Mouse (Mus musculus) lung, embryonic 14.5 days (tissue): ENCODE measurements around the gene Cmip. TPM values are rescaled to one million over a fixed set of nuclear protein-coding genes. Genes with fewer than 3 reads are reported as not detected.

ENCODE experiments used
- ATAC-seq: fragments of 200-750 bp; cut with Nextera tagmentation; 2 replicates; pipeline ENCODE4 v1.8.0; 2017; ENCODE audit warnings: mild to moderate bottlenecking, moderate TSS enrichment, moderate library complexity; ENCODE audit not compliant: insufficient read depth
- DNase-seq: peaks from one replicate; pipeline ENCODE4 v3.0.0-alpha.2; 2015
- H3K27ac ChIP-seq: fragments of 300-500 bp; sonication (generic); 2 replicates; pipeline ENCODE4 v1.5.1; 2014; ENCODE audit warnings: low read depth, mild to moderate bottlenecking, moderate library complexity
- H3K27me3 ChIP-seq: fragments of 300-500 bp; sonication (generic); 2 replicates; pipeline ENCODE4 v1.6.1; 2014; ENCODE audit warnings: low read length, control low read depth; ENCODE audit not compliant: insufficient read depth
- H3K36me3 ChIP-seq: fragments of 300-500 bp; sonication (generic); 2 replicates; pipeline ENCODE4 v1.6.1; 2014; ENCODE audit warnings: control low read depth; ENCODE audit not compliant: insufficient read depth
- H3K4me1 ChIP-seq: fragments of 300-500 bp; sonication (generic); 2 replicates; pipeline ENCODE4 v1.6.1; 2014; ENCODE audit warnings: antibody characterized with exemption, control low read depth; ENCODE audit not compliant: insufficient read depth
- H3K4me2 ChIP-seq: fragments of 300-500 bp; sonication (generic); 2 replicates; pipeline ENCODE4 v1.6.1; 2014; ENCODE audit warnings: mild to moderate bottlenecking
- H3K4me3 ChIP-seq: fragments of 300-500 bp; sonication (generic); 2 replicates; pipeline ENCODE4 v1.5.1; 2014; ENCODE audit warnings: low read depth, low read length
- H3K9ac ChIP-seq: fragments of 300-500 bp; sonication (generic); 2 replicates; pipeline ENCODE4 v1.6.1; 2014
- H3K9me3 ChIP-seq: fragments of 300-500 bp; sonication (generic); 2 replicates; pipeline ENCODE4 v1.6.1; 2016; ENCODE audit warnings: low read depth, low read length, control low read depth
- CTCF ChIP-seq: IDR thresholded peaks from 2 replicates; pipeline ENCODE4 v1.5.1; 2016; ENCODE audit warnings: antibody characterized with exemption, low read depth
- WGBS: fragments of 180-500 bp; shearing (Covaris S2); extraction: QIAGEN DNeasy Blood & Tissue Kit; methylation state at CpG from one replicate; pipeline ENCODE4 v1.1.7; 2014; 5-methylcytosine and 5-hydroxymethylcytosine counted together
- polyA plus RNA-seq: library from polyadenylated mRNA; unstranded; fragments of >200 nt; fragmentation: Nextera tagmentation; extraction: Ambion mirVana; gene quantifications from 2 replicates; pipeline ENCODE4 v1.2.1, GENCODE M21; 2014

The Cmip gene
- polyA plus RNA-seq, 1 experiment from 2014 or later, result 26.5 TPM

GRCm38 (mm10) chr8:117440759-117441158 is 183.9 kb downstream of the Cmip start:
- Histone ChIP-seq H3K4me3 (no peak overlapping the region), H3K4me2 (no peak overlapping the region), H3K9me3 (no peaks in the 10 kb centered on the region), H3K4me1 (no peaks in the 10 kb centered on the region), H3K9ac (no peak overlapping the region), H3K27me3 (no peaks in the 10 kb centered on the region), H3K27ac (no peak overlapping the region), H3K36me3 (peaks cover 54% of the 10 kb centered on the region)
- TF ChIP-seq CTCF, result no peak
- ATAC-seq (no peak), DNase-seq (no peak)
- WGBS, result 56% methylated on average over 6 of the region's 6 CpGs

- 82% methylated on average over 5 of the region's 5 CpGs for WGBS
- no peak overlapping the region for H3K9ac ChIP-seq
- H3K4me3 ChIP-seq, result no peak overlapping the region
- no peaks in the 10 kb centered on the region for H3K4me1 ChIP-seq
- DNase-seq, result no peak
- H3K27me3 ChIP-seq, result no peaks in the 10 kb centered on the region
- H3K36me3 ChIP-seq, result peaks cover 66% of the 10 kb centered on the region
- H3K9me3 ChIP-seq, result no peaks in the 10 kb centered on the region
- no peak overlapping the region for H3K27ac ChIP-seq
- TF ChIP-seq CTCF, result no peak
- H3K4me2 ChIP-seq, result no peak overlapping the region
- no peak for ATAC-seq
Observed at GRCm38 (mm10) chr8:117445507-117445906, 188.6 kb downstream of the Cmip start.

GRCm38 (mm10) chr8:117446344-117446997 is 189.6 kb downstream of the Cmip start:
- WGBS, result 74% methylated on average over 15 of the region's 15 CpGs
- ATAC-seq, result no peak

GRCm38 (mm10) chr8:117451072-117451471 is 194.2 kb downstream of the Cmip start:
- no peak for TF ChIP-seq CTCF
- no peak overlapping the region for H3K4me2 ChIP-seq

More at GRCm38 (mm10) chr8:117446344-117446997, 189.6 kb downstream of the Cmip start:
- Histone ChIP-seq H3K27ac (no peak overlapping the region), H3K9ac (no peak overlapping the region), H3K4me2 (no peak overlapping the region), H3K4me3 (no peak overlapping the region), H3K27me3 (no peaks in the 10 kb centered on the region), H3K9me3 (no peaks in the 10 kb centered on the region), H3K36me3 (peaks cover 69% of the 10 kb centered on the region), H3K4me1 (no peaks in the 10 kb centered on the region)
- DNase-seq, result no peak
- TF ChIP-seq CTCF, result no peak

GRCm38 (mm10) chr8:117453974-117454373 is 197.1 kb downstream of the Cmip start:
- H3K9ac ChIP-seq, result no peak overlapping the region
- H3K4me1 ChIP-seq, result no peaks in the 10 kb centered on the region
- 88% methylated on average over 6 of the region's 6 CpGs for WGBS
- no peak for TF ChIP-seq CTCF
- no peaks in the 10 kb centered on the region for H3K9me3 ChIP-seq
- no peak overlapping the region for H3K27ac ChIP-seq
- no peaks in the 10 kb centered on the region for H3K27me3 ChIP-seq
- ATAC-seq, result no peak
- no peak overlapping the region for H3K4me3 ChIP-seq
- no peak overlapping the region for H3K4me2 ChIP-seq
- H3K36me3 ChIP-seq, result peaks cover 77% of the 10 kb centered on the region
- DNase-seq, result no peak

More at GRCm38 (mm10) chr8:117451072-117451471, 194.2 kb downstream of the Cmip start:
- Histone ChIP-seq H3K4me1 (no peaks in the 10 kb centered on the region), H3K27me3 (no peaks in the 10 kb centered on the region), H3K36me3 (peaks cover 88% of the 10 kb centered on the region), H3K4me3 (no peak overlapping the region), H3K27ac (no peak overlapping the region), H3K9me3 (no peaks in the 10 kb centered on the region), H3K9ac (no peak overlapping the region)
- 70% methylated on average over 9 of the region's 9 CpGs for WGBS
- ATAC-seq (no peak), DNase-seq (no peak)

GRCm38 (mm10) chr8:117454516-117455116 is 197.8 kb downstream of the Cmip start:
- Histone ChIP-seq H3K27me3 (no peaks in the 10 kb centered on the region), H3K36me3 (peaks cover 71% of the 10 kb centered on the region), H3K4me2 (no peak overlapping the region), H3K27ac (no peak overlapping the region), H3K9ac (no peak overlapping the region), H3K4me3 (no peak overlapping the region), H3K9me3 (no peaks in the 10 kb centered on the region), H3K4me1 (no peaks in the 10 kb centered on the region)
- DNase-seq (no peak), ATAC-seq (no peak)
- WGBS, result 90% methylated on average over 14 of the region's 14 CpGs
- no peak for TF ChIP-seq CTCF

- Histone ChIP-seq H3K4me2 (no peak overlapping the region), H3K36me3 (peaks cover 60% of the 10 kb centered on the region), H3K27me3 (no peaks in the 10 kb centered on the region), H3K4me3 (no peak overlapping the region), H3K9me3 (no peaks in the 10 kb centered on the region), H3K27ac (no peak overlapping the region), H3K9ac (no peak overlapping the region), H3K4me1 (no peaks in the 10 kb centered on the region)
- 88% methylated on average over 6 of the region's 6 CpGs for WGBS
- no peak for TF ChIP-seq CTCF
- ATAC-seq, result no peak
- no peak for DNase-seq
Observed at GRCm38 (mm10) chr8:117455701-117456100, 198.8 kb downstream of the Cmip start.
